Mouse (Mus musculus) kidney, adult 2 months (tissue): Measurements from ENCODE around the gene Nob1.

ENCODE experiments used
- CTCF ChIP-seq: fragments of 200-500 bp; conservative IDR thresholded peaks from 2 replicates; pipeline ENCODE4 v1.5.1; 2011; ENCODE audit warnings: low read depth, mild to moderate bottlenecking, control low read depth, low read length, moderate library complexity, mixed read lengths; ENCODE audit not compliant: insufficient read depth, insufficient read length
- POLR2A ChIP-seq: fragments of 200-500 bp; IDR thresholded peaks from one replicate; pipeline ENCODE4 v1.6.1; 2011; ENCODE audit warnings: low read depth, low read length, control low read depth

DNA sequence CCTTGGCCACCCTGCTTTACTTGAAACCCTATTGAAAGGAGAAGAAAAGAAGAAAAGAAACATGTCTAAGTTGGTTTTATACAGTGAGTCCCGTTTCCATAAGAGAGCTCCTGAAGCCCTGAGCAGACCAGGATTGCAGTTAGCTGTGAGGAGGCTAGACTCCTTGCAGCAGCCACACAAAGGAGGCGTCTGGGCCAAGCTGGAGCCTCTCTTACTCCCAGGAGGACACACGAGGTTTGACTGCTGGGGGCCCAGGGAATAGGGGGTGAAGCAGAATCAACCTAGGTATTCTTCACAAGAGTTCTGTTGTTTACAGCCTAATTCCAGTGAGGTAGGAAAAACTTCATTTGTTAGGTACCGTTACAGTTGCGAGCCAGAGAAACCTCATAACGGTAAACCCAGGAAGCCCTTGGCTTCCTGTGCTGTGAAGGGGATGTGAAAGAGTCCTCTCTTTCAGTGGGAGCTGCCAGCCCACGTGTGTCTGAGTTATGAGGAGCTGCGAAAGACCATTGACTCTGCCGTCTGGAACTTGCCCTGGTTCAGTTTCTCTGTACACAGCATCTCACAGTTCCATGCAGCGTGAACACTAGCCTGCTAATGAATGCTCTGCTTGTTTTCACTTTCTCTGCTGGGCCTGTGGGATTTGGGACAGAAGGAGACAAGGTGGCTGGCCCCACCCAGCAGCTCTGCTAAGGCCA is 47.7 kb upstream of the Nob1 start:
- TF ChIP-seq POLR2A (no peak), CTCF (no peak)
